Mouse (Mus musculus) CH12F3 (cell line): Measurements from ENCODE around the gene Gsta3.
"Not testable (repeated sequence)": the region's sequence is repeated elsewhere in the genome, so short reads cannot be mapped to it uniquely, and the experiment has no call there.

Source experiments
- in situ Hi-C: fragments of 300-500 bp; cut with MboI; formaldehyde crosslinking; loops from 2 replicates; pipeline ENCODE4 v1.14.3; 2020; ENCODE audit warnings: low sequenced_read_pairs

Gsta3 gene

DNA sequence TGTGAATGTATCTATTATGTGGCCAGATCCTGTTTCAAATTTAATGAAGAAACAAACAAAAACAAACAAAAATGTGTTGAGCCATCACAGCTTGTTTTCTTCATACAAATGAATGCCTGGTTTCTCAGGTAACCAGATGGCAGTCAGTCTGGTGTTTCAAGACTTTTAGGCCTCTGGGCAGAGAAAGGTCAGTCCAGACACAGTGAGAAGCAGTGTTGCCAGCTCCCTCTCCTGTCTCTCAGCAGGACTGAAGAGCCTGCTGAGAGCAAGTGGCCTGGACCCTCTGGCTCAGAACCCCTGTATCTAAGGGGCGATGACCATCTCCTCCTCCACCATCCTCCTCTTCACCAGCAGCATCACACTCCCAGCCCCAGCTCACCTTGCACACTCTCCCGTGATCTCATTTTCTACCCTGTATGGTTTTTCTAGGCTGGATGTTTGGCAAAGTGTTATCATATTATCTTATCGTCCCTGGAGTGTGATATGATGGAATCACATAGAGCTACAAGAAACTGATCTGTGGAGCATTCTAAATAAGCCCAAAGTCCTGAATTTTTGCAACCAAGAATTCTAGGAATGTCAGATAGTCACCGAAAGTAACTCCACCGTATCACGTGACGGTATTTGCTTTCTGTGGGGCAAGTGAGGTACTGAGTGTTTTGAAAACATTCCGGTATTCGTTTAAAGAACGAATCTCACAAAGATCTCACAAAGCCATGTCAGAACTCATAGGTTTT lies 12.3 kb downstream of the Gsta3 start:
- in situ Hi-C loops, result no loop called here

DNA sequence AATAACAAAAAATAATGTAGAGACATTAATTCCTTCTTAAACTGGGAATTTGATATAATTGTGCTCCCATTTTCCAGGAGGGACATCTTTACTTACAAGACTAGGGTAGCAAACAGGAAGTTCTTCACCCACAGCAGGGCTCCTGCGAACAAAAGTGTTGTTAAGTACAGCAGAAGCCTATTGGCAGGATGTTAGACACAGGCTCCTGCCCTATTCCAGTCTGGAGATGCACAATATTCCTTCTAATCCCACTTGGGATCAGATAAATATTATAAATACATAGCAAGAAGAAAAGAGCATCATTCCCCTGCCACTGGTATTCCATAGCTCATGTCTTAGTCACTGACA lies 12.9 kb downstream of the Gsta3 start:
- in situ Hi-C loops, result no loop called here

DNA sequence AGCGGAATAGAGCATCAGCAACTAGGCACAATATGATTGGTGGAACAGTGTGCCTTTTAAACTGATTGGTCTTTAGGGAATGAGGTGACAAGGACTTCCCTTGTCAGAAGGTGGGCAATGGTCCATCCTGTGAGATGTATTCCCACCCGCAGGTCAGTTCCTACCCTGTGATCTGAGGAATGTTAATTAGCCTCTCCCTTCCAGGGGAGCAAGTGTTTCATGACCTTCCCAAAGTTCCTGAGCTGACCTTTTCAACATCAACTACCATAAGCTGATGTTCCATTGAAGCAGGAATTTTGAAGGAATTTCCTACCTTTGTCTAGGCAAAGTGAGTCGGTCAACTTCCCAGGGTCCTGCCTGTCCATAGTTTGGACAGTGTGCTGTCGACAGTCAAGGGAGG lies 13.5 kb downstream of the Gsta3 start:
- in situ Hi-C loops, result no loop called here

DNA sequence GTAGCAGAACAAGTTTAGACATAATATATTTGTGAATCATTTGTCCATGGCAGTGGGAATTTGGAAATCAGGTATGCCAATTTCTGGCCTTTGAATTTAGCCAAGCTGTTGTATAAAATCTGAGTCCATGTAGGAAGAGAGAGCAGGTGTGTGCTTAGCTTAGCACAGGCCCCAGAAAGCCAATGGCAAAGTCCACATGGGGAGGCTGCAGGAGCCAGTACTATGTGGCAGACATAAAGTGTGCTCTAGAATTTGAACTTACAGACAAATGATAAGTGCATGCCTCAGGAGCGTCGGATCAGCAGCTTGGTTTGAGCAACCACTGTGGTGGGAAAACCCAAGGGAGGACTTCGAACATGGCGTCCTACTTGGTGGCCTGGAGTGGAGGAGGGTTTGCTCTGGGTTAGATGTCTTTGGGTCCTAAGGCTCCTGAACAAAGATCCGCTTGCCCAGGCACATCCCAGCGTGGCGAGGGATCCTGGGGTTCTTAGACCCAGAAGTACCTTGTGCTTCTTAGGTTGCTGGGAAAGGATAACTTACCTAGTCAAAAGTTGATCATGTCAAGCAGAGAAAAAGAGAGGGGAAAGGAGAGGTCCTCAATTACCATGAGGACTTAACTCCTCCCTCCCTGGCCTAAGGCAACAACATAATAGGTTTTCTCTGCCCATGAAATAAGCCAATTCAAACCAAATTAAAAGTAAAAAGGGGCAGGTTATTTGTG lies 15.4 kb downstream of the Gsta3 start:
- in situ Hi-C loops, result no loop called here

DNA sequence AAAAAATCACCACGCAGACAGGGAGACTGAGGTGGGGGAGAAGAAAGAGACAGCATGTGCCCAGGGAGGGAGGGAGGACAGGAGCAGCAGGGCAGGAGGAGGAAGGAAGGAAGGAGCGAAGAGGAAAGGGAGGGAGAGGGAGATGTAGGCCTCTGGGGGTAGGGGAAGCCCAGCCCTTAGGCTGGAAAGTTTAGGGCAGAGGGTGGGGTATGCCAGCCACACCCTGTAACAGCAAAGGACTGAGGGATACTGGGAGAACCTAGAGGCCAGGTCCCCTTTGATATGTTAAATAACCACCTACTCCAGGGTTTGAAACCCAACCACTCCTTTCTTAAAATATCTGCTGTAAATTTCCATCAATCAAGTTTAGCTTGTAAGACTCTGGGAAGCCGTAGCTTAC lies 16.0 kb downstream of the Gsta3 start:
- in situ Hi-C loops, result no loop called here

DNA sequence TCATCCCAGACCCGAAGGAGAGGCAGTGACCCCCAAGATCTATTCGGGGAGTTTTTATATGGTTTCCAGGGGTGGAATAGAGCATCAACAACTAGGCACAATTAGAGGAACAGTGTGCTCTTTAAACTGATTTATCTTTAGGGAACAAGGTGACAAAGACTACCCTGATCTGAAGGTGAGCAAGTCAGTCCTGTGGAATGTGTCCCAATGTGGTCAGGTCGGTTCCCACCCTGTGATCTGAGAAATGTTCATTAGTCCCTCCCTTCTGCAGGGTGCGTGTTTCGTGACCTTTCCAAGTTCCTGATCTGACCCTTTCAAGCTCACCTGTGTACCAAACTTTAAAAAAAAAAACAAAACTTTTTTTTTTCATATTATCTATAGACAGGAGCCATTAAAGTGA lies 16.5 kb downstream of the Gsta3 start:
- in situ Hi-C loops, result no loop called here

DNA sequence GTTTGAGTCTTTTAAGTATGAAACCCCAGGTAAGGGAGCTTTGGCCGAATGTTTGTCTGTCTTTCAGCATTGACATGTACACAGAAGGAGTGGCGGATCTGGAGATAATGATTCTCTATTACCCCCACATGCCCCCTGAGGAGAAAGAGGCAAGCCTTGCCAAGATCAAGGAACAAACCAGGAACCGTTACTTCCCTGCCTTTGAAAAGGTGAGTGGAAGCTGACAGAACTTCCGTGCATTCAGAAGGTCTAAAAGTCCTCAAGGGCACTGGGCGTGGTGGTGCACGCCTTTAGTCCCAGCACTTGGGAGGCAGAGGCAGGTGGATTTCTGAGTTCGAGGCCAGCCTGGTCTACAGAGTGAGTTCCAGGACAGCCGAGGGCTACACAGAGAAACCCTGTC lies 19.6 kb downstream of the Gsta3 start:
- in situ Hi-C loops, result not testable (repeated sequence)

DNA sequence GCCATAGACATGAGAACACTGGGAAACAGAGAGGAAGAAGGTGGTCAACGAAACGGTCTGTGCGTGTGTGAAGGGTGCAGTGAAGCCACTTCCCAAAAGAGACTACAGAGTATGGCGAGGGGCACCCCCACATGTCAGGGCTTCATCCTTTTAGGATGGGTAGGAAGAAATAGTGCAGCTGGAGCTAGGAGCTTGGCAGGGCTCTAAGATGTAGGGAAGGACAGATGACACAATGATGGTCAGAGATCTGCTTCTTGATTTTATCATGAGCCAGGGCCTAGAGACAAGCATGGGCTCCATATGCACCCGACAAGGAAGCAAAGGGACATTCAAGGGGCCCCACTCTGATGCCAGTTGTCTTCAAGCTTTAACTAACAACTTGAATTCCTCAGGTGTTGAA lies 22.0 kb downstream of the Gsta3 start:
- in situ Hi-C loops, result no loop called here

DNA sequence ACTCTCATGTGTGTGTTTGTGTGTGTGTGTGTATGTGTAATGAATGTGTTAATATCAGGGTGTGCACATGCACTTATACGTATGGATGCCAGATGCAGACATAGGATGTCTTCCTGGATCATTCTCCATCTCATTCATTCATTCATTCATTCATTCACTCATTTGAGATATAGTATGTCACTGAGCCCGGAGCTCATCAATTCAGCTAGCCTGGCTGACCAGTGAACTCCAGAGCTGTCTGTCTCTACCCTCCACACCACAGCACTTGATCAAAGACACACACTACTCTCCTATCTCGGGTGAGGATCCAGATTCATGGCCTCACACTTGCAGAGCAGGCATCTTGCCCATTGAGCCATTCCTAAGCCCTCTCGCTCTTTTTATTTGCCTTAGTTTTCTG lies 23.6 kb downstream of the Gsta3 start:
- in situ Hi-C loops, result no loop called here

DNA sequence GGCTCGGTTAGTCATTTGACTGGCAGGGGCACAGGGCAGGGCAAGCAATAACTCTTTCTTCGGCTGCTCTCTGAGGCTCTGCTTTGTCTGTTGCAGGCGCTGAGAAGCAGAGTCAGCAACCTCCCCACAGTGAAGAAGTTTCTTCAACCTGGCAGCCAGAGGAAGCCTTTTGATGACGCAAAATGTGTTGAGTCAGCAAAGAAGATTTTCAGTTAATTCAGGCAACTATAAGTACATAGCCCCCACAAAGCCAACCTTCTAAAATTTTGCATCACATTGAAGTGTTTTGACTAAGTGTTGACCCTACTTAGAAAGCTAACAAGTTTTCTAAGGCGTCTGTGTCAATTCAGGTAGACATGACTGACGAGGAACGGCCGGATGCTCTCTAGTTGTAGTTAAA lies 24.4 kb downstream of the Gsta3 start:
- in situ Hi-C loops, result no loop called here

DNA sequence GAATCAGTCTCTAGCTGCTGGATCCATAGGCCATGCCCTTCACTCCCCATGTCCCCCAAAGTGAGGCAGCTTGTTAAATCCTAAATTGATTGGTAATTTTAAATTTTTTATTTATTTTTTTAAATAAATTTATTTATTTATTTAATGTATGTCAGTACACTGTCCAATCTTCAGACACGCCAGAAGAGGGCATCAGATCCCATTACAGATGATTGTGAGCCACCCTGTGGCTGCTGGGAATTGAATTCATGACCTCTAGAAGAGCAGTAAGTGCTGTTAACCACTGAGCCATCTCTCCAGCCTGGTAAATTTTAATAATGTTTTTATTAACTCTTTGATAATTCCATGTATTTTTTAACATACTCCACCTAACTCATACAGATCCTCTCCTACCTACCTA lies 26.4 kb downstream of the Gsta3 start:
- in situ Hi-C loops, result no loop called here

DNA sequence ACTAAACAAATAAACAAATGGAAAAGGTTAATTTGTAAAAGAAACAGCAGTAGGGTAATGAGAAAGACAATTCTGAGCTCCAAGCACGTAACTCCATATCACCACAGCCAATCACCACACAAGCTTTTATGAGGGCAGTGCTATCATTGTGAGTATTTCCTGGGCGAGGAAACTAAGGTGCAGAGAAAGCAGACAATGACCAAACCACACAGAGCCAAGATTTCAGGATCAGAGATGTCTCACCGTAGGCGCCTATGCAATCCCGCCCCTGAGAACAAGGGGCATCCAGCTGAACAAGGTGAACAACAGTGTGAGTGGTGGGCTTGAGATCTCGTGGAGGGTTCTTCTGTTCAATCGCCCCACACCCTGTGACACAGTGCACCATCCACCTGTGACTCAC lies 27.1 kb downstream of the Gsta3 start:
- in situ Hi-C loops, result not testable (repeated sequence)

DNA sequence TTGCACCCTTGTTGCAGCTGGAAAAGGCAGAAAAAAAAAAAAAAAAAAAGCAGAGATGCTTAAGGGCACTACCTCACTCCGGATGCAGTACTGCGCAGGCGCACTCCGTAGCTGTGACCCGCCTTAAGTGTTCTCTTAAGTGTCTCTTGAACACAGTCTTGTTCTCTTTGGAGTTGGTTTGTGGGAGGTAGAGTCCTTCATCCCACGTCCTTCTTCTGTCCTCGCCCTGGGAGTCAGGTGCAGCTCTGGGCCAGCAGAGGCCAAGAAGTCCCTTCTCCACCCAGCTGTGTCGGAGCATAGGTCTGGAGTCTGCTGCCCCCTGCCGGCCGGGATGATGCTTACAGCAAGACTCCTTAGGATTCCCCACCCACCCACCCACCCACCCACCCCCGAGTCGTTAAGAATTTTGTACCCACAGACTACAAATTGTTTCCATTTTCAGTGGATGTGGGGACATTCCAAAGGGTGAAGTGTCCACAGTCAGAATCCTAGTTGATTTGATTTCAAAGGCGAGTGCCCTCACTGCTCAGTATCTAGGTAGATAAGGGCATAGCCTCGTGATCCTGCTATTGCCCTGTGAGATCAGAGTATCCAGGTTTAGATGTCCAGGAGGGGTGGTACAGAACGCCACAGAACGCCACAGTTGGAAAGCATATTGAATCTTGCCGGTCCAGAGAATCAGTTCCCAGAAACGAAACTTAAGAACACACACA lies 31.1 kb downstream of the Gsta3 start:
- in situ Hi-C loops, result no loop called here

DNA sequence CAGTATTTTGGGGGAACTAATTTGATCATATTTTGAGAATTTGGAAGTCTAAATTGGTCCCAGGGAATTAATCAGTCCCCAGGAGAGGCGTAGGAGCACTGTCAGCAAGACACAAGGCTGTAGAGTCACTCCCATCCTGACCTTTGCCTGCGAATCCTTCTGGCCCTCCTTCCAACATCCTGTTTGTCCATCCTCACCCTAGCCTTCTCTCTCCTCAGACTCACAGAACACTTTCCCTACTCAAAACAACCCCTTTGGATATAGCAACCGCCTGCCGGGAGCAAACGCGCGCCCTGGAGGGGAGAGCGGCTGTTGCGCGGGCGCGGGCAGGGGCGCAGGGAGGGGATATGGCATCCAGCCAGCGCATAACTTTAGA lies 31.7 kb downstream of the Gsta3 start:
- in situ Hi-C loops, result no loop called here

DNA sequence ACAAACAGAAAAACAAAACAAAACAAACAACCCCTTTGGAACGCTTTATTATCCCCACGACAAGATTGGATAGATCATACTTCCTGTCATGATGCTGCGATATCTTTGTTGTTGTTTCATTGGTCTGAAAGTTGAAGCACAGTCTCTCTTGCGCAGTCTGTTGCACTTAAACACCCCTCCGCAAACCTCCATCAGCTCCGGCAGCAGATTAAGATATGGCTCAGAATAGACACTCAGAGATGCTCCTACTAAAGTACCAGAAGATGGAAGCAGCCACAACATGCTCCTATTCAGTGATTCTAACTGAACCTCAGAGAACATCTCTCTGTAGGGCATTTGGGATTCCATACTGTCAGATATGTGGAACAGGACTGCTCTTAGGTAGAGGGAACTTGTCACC lies 32.7 kb downstream of the Gsta3 start:
- in situ Hi-C loops, result no loop called here

DNA sequence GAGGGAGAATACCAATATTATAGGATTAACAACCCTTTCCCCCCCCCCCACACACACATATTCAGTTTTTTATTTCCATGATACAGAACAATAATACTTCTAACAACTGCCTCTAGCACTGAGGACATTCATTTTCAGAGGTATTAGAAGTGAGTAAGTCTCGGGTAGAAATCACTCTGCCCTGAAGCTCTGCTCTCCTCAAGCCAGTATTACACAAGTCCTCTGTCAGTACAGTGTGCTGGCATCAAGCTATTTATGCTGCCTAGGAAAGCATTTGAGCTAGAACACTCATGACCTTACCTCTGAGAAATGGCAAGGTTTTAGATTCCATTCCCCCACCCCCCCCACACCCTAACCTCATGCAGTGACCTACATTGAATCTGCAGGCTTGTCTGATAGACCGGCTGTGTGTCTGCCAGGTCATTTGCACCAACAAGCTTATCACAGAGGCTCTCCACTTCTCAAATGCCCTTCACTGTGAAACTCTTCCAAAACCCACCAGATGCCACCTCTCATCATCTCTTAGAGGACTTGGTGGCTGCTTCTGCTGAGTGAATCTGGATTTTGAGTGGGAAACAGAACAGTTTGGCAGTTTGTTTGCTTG lies 34.1 kb downstream of the Gsta3 start:
- in situ Hi-C loops, result no loop called here

DNA sequence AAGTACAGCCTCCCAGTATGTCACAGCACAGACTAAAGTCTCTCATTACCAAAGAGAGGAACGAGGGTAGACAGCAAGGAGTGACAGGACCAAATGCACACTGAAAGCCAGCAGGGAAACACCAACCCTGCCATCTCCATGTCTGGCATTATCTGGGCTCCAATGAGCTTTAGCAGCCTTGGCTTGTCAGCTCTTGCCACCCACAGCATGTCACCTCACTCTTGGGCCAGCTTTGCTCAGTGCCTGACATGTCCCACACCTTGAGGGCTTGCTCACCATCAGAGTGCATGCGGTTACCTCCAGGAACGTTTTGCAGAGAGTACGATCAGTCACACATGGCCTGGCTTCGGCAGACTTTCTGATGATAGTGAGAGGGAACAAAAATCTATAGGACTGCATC lies 35.0 kb downstream of the Gsta3 start:
- in situ Hi-C loops, result not testable (repeated sequence)

DNA sequence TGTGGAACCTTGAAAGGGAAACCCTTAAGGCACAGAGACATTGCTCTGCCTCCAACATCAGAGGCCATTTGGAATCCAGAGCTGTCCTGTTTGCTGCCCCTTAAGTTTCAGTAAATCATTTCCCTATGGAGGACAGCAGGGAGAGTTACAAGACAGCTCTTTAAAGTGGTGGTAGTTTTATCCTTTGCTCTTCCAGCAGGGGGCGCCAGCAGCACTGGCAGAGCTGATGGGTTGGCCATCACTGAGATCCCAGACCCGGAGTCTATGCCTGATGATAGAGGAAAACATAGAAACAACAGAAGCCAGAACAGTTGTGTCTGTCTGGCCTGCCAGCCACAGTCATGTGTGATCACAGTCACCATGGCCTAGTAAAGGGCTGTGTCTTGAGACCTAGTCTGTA lies 35.8 kb downstream of the Gsta3 start:
- in situ Hi-C loops, result not testable (repeated sequence)

DNA sequence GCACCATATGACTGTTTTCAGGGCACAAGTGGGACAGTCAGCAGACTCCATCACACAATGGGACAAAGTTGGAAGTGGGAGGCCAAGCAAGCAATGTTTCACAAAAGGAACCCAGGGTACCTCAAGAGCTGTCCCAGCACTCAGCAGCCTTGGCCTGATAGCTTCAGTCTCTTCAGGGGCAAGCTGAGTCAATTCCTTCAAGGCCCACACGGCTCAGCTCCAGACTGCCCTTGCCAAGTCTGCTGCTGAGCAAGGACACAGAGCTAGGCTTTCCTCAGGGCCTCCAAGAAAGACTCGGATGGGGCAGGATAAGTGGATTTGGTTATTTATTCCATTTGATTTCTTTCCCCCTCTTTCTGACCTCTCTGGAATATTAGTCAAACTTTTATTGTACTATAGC lies 39.9 kb downstream of the Gsta3 start:
- in situ Hi-C loops, result no loop called here

DNA sequence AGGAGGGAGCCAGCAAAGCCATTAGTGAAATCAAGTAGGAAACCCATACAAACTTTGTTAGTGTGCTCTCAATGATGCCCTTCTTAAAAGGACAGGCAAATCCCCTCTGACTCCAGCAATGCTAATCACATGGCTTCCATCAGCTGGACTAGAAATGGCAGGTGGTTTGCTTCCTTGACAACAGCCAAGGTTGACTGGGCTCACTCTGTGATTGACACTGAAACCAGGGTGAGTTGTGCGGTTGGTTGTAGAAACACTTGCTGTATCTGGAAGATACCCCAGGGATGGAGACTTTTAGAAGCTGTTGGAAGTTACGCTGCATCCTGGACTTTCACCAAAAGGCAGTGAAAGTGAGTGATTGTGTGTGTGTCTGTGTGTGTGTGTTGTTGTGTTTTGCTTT lies 44.3 kb downstream of the Gsta3 start:
- in situ Hi-C loops, result not testable (repeated sequence)

DNA sequence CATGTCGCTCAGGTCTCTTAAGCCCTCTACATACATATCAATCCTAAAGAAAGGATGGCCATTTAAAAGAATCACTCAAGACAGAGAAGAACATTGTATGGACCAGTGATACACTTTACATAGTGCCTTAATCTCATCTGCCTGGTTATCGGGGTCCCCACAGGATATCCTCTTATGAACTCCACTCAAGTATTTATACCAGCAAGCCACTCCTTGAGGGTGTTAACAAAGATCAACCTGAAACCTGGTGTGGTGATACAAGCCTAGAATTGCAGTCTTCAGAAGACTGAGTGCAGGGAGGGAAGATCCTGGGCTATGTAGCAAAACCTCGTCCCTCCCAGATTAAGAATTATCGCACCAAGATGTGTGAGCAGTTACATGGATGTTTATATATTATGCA lies 51.0 kb downstream of the Gsta3 start:
- in situ Hi-C loops, result no loop called here

DNA sequence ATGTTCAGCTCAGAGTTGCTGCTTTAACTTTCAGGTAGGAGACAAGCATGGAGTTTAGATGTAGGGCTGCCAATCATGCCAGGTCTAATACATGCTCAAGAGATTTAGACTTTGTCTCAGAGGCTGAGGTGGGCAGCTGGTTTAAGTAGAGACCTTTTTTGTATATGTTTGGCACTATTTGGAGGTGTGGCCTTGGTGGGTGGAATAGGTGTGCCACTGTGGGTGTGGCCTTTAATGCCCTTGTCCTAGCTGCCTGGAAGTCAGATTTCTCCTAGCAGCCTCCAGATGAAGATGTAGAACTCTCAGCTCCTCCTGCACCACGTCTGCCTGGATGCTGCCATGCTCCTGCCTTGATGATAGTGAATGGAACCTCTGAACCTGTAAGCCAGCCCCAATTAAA lies 52.2 kb downstream of the Gsta3 start:
- in situ Hi-C loops, result no loop called here
